Comparison of ENCODE assay signal across 8 mouse cellular contexts in genomic region chr9:37146603-37147358, GRCm38 (mm10). TPM values are rescaled to one million over a fixed set of nuclear protein-coding genes. Genes with fewer than 3 reads are reported as not detected.
DNase-seq lines count a peak whose midpoint lies in the region; ATAC-seq and TF ChIP-seq lines count a peak whose summit lies in the region.

No protein-coding gene starts in this region.

- H3K9ac ChIP-seq in hindbrain, postnatal 0 days (replicated peaks; ENCODE audit: low read length), result peak overlapping the region; percentile 91

- no peaks in the 10 kb centered on the region for H3K9me3 ChIP-seq in hindbrain, postnatal 0 days (ENCODE audit: low read length)

- H3K4me3 ChIP-seq in hindbrain, postnatal 0 days (ENCODE audit: low read length), result peak overlapping the region; percentile 89

- peak; percentile 87 for DNase-seq in adrenal gland, adult 2 months
- peak; percentile 92 for DNase-seq in embryo, embryonic 10 days (ENCODE audit: low spot score)
- DNase-seq in gastrocnemius, postnatal 14 days, result peak; percentile 80
- peak; percentile 93 for DNase-seq in hindbrain, postnatal 0 days (ENCODE audit: low spot score)
- peak; percentile 79 for DNase-seq in left cerebral cortex, adult 11 months (ENCODE audit: low spot score)
- DNase-seq in lung, postnatal 14 days, result peak; percentile 60
- DNase-seq in retina, postnatal 1 day, result peak; percentile 96
- no peak for DNase-seq in spleen, postnatal 4 days (ENCODE audit: low spot score in 2 of 2)

- under 1% methylated on average over 69 of the region's 75 CpGs for WGBS in hindbrain, postnatal 0 days

- H3K36me3 ChIP-seq in hindbrain, postnatal 0 days (ENCODE audit: insufficient read depth, low read length), result no peaks in the 10 kb centered on the region

- peak; percentile 94 for ATAC-seq in hindbrain, postnatal 0 days

- H3K27me3 ChIP-seq in hindbrain, postnatal 0 days (ENCODE audit: insufficient read depth, low read length), result no peaks in the 10 kb centered on the region

- no peak for TF ChIP-seq CTCF in hindbrain, postnatal 0 days (IDR thresholded peaks at IDR 0.05; ENCODE audit: low read depth)

- peak overlapping the region; percentile 90 for H3K4me2 ChIP-seq in hindbrain, postnatal 0 days (ENCODE audit: low read depth, low read length)

- peaks cover 10% of the 10 kb centered on the region for H3K4me1 ChIP-seq in hindbrain, postnatal 0 days (ENCODE audit: insufficient read depth, low read length)

- H3K27ac ChIP-seq in hindbrain, postnatal 0 days, result peak overlapping the region; percentile 97

- intact Hi-C loops in gastrocnemius, postnatal 14 days (cut with DNase I; ENCODE audit: low total_unique reads), result no loop called here

RNA-seq across cellular contexts. Expression of gene Pknox2, which starts 0.4 kb away (rescaled TPM):
- 1 to 10 TPM; 2.9 to 3.5 TPM for total RNA-seq in adrenal gland, adult 2 months (2021)
- 1.8 and 2.1 TPM in 2 replicates for polyA plus RNA-seq in adrenal gland, adult 2 months (2012; rRNA removed)
- 10 to 100 TPM; 27.6 to 31.4 TPM for total RNA-seq in gastrocnemius, postnatal 14 days (2021)
- 23.5 and 28.0 TPM in 2 replicates for total RNA-seq in hindbrain, postnatal 0 days (2014; rRNA removed)
- 20.6 and 22.2 TPM in 2 replicates for polyA plus RNA-seq in hindbrain, postnatal 0 days (2015; fragmentation: Nextera tagmentation; extraction: Ambion mirVana)

Comparison
In these comparisons a context has a peak if more than half of its experiments do, and no peak if none do; other contexts are left out.
1. DNase-seq: peak in adrenal gland, adult 2 months (single experiment), embryo, embryonic 10 days (single experiment), gastrocnemius, postnatal 14 days (single experiment), hindbrain, postnatal 0 days (single experiment), left cerebral cortex, adult 11 months (single experiment), lung, postnatal 14 days (single experiment) and retina, postnatal 1 day (single experiment); none in spleen, postnatal 4 days (0 of 2).